Mouse (Mus musculus) embryo, embryonic 10.5 days (tissue): ENCODE measurements around the gene Ankrd35.
"Not testable (repeated sequence)": the region's sequence is repeated elsewhere in the genome, so short reads cannot be mapped to it uniquely, and the experiment has no call there.

Experiments
- DNase-seq: peaks from one replicate; pipeline ENCODE4 v3.0.0-alpha.2; 2015; ENCODE audit warnings: low spot score

The Ankrd35 gene

DNA sequence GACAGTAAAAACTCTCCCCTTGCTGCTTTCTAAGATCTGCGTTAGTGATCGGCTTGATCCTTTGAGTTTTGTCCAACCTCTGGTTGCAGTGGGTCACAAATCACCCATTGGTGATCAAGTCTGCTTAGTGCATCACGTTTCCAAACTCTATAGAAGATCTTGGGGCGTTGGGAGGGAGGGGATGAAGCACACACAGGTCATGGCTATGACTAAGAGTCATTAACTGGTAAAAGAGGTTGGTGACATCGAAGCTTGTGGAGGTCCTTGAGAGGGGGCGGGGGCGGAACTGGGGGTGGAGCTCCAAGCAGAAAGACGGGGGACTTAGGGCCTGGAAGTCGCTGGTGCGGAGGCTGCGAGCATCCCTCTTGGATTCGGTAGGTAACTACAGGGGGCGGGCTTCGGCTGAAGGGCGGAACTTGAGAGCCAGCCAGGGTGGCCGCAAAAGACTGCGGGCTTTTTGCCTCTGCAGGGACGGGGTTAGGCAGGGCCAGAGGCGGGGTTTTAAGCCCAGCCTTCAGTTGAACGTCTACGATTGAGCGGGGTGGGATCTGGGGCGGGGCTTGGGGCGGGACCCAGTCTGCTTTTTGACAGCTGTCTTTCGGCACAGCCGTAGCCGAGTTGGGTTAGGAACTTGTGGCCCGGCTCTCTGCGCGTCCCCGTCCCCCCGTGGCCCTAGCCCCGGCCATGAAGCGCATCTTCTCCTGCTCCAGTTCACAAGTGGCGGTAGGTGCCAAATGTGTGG, at the start of gene Ankrd35:
Ankrd35 (plus strand) TSS at position 405 of the 742 bp plus-strand sequence.
- peak; percentile 92 for DNase-seq

DNA sequence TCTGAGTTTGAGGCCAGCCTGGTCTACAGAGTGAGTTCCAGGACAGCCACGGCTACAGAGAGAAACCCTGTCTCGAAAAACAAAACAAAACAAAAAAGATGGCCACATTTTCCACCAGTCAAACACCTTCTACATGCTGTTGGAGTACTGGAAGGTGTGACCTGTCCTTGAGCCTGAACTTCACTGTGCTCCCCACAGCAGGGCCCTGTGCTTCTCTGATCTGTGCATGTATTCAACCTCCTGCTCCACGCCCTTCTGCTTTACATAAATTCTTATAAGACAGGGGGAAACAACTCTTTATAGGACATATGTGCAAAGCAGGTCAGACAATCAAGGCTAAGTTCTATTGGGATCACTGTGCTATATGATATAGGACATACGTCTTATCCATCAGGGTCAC, 46.7 kb upstream of the Ankrd35 start:
- no peak for DNase-seq

DNA sequence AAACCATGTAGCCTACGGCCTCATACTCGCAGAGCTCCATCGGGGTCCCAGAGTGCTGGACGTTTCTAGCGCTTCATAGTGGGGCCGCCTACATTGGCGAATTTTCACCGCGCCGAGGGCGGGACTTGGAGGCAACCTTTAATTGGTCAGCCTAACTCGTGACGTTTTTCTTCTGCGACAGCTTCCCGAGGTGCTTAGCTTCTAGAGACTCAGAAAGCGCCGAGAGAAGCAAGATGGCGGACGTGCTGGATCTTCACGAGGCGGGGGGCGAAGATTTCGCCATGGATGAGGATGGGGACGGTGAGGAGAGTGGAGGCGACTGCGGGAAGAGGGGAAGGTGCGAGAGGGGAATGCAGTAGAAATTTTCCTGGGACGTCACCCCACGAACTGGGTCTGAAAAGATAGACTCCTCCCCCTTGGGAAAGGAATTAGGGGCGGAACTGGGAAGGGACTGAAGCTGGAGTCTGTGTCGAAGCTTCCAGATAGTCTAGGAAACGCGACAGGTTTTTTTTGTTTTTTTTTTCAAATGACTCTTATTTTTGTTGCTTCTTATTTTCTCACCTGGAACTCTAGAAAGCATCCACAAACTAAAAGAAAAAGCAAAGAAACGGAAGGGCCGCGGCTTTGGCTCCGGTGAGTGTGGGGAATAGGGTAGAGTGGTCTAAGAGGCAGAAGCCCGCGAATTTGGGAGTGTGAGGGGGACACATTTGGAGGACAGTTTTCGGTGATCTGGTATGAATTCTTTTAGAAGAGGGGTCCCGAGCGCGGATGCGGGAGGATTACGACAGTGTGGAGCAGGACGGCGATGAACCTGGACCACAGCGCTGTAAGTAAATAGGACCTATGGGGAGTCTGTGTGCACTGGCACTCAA, 40.0 kb upstream of the Ankrd35 start, which contains the start of gene Rbm8a:
Rbm8a (plus strand) TSS at position 205 of the 872 bp plus-strand sequence.
- peak; percentile 100 for DNase-seq

DNA sequence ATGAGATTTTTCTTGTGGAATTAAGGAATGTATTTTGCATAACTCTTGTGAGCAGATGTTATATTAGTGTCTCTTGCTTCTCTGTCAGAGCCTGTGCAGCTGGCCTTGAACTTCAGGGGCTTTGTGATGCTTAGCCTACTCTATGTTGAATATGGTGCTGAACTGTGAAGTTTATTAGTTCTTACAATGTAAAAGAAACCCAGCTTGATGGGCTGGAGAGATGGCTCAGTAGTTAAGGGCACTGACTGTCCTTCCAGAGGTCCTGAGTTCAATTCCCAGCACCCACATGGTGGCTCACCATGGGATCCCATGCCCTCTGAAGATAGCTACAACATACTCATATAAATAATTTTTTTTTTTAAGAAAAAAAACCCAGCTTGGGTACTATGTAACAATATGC, 37.9 kb upstream of the Ankrd35 start:
- no peak for DNase-seq

DNA sequence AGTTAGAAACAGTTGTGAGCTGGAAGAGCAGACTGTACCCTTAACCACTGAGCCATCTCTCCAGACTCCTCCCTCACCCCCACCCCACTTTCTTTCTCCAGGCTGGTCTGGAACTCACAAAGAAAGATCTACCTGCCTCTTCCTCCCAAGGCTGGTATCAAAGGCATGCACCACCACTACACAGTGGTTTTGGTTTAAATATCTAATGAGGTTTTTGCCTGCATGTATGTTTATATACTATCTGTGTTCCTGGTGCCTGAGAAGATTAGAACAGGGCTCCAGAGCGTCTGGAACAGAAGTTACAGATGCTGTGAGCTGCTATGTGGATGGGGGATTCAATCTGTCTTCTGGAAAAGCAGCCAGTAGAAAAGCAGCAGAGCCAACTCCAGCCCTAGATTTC, 35.9 kb upstream of the Ankrd35 start:
- no peak for DNase-seq

DNA sequence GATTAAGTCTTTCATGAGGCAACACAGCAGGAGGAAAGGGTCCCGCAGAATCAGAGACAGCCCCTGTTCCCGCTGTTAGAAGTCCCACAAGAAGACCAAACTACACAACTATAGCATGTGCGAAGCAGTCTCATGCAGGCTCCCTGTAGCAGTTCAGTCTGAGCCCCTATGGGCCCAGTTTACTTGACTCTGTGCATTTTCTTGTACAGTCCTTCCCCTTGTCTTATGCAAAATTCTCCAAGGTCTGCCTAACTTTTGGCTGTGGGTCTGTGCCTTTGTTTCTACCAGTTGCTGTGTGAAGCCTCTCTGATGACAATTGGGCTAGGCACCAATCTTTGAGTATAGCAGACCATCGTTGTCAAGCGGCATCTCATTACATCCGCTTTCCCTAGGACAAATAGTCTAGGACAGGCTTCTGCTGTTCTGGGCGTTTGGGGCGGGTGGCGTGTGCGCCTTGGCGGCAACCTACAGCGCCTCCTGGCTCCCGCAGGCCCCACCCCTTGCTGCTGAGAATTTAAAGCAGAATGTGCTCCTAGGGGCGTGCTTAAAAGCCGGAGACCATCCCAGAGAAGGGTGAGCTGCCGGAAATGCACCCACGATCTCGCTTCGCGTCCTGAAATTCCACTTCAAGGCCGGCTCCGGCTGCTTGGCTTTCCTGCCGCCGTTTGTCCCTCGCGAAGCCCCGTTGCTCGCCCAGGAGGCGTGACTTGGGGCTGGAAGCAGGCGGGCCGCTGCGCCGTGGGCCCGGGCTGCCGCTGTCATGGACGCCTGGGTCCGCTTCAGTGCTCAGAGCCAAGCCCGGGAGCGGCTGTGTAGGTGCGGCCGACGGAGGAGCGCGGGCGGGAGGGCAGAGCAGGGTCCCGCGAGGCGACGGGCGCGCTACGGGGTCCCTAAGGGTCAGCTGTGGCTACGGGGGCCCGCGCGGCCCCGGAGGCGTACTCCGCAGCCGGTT, 34.7 kb upstream of the Ankrd35 start, which contains the start of the genes Pex11b and Gm42957:
Pex11b (plus strand) TSS at position 449 of the 952 bp plus-strand sequence.
Gm42957 (plus strand) TSS at position 547 of the 952 bp plus-strand sequence.
- DNase-seq = peak; percentile 86

DNA sequence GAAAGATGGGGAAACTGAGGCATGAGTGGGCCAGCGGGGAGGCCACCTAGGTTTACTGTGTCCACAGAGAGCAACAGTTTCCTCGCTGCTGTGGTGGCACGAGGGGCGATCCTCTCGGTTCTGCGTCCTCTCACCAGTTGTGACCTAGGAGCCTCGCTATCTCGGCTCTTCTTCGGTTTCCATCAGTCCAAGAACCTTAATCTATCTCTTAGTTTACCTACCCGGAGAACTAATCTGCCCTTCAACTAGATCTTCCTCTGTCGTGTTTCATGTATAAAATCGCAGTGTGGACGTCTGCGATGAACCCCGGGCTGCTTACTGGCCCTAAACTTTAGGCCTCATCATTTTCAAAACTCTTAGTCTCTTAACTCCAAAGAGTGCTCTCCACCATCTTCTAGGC, 34.0 kb upstream of the Ankrd35 start:
- DNase-seq = peak; percentile 22

DNA sequence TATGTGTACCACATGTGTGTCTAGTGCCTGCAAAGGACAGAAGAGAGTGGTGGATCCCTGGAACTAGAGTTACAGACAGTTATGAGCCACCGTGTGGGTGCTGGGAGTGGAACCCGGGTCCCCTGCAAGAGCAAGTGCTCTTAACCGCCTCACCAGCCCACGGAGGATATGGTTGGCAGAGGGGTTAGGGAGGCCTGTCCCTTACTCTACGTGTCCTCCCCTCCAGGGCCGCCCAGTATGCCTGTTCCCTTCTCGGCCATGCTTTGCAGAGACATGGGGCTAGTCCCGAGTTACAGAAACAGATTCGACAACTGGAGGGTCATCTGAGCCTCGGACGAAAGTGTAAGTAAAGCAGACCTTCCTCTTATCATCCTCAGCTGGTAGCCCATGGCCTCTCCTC, 33.5 kb upstream of the Ankrd35 start:
- no peak for DNase-seq

DNA sequence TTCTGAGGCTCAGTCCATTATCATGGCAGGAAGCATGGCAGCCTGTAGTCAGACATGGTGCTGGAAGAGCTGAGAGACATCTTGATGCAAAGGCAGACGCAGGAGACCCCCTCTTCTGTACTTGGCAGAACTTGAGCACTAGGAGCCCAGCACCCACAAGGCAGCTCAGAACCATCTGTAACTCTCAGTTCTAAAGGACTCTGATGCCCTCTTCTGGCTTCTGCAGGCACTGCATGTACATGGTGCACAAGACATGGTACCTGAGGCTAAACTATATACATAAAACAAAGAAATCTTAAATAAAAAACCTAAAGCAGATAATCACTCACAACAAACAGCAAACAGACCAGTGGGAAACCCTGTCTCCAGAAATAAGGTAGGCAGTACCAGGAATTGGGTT, 30.7 kb upstream of the Ankrd35 start:
- DNase-seq = peak; percentile 81

DNA sequence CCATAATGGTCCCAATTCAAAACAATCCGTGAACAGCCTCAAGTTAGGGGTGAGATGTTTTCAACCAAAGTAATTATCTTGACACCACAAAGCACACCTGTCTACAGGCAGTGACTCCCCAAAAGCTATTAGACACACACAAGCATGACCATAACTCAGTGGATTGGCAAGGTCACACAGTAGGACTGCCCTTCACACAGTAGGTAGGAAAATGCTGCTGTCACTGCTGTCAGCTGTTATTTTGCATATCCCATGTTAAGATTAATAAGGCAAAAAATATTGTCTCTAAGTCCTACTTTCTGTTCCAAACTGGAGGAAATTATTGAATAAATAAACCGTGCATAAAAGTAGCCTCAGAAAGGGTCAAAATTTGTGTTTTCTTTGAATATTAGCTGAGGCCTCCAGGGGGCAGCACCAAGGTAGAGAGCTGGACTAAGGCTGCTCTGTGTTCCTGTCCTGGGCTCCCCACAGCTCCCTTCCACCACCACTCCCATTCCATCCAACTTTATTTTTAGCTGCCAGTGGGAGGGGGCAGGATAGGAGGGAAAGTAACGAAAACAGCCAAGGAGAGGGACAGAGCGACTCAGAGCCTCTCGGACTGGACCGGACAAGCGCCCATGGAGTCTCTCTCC, 24.8 kb upstream of the Ankrd35 start, which contains the start of gene Itga10:
Itga10 (plus strand) TSS at position 567 of the 632 bp plus-strand sequence.
- peak; percentile 68 for DNase-seq

DNA sequence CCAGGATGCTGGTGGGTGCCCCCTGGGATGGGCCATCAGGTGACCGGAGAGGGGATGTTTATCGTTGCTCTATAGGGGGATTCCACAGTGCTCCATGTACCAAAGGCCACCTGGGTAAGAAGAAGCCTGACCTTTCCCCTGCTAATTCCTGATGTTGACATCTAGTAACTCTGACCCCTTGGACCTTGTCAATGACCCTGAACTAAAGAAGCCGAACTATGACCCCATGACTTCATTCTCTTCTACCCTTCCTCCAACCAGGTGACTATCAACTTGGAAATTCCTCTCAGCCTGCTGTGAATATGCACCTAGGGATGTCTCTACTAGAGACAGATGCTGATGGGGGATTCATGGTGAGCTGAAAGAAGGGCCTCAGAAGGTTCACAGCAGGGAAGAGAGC, 22.6 kb upstream of the Ankrd35 start:
- no peak for DNase-seq

DNA sequence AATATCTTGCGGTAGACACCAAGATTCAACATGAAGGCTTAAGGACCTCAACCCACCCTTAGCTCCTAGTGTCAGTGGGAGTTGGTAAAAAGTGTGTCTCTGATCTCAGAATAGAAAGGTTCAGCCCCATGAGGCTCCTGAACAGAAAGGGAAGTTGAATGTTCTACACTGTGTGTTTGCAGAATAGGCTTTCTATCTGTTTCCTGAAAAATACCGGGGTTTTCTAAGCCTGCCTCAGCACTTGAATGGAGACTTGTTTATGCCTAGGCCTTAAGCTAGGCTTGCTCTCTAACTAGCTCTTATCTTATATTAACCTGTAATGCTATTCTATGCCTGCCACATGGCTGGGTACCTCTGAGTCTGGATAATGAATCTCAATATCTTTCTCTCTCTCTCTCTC, 9.0 kb upstream of the Ankrd35 start:
- no peak for DNase-seq

DNA sequence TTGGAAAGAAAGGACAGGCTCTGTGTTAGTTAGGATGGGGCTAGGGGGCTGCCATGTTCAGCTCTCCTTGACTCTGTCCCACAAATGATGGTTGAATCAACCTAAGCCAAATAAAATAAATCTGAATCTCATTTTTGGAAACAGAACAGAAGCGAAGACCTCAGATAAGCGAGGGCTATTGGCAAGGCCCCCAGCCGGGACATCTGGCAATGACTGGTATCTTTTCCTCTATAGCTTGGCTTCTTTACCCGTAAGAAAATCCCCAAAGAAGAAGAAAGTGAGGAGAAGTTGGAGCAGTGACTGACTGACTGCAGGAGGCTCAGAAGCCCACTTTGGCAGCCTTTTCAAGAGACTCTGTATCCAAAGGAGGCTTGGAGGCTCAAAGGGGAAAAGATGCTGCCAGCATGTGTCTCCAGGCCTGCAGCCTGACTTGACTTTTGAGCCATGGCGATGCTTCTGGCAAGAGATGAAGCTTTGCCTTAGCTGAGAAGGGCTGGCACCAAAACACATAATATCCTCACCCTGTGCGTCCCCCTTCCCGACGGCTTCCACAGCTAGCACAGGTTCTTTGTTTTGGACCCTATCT, 7.1 kb upstream of the Ankrd35 start:
- no peak for DNase-seq

DNA sequence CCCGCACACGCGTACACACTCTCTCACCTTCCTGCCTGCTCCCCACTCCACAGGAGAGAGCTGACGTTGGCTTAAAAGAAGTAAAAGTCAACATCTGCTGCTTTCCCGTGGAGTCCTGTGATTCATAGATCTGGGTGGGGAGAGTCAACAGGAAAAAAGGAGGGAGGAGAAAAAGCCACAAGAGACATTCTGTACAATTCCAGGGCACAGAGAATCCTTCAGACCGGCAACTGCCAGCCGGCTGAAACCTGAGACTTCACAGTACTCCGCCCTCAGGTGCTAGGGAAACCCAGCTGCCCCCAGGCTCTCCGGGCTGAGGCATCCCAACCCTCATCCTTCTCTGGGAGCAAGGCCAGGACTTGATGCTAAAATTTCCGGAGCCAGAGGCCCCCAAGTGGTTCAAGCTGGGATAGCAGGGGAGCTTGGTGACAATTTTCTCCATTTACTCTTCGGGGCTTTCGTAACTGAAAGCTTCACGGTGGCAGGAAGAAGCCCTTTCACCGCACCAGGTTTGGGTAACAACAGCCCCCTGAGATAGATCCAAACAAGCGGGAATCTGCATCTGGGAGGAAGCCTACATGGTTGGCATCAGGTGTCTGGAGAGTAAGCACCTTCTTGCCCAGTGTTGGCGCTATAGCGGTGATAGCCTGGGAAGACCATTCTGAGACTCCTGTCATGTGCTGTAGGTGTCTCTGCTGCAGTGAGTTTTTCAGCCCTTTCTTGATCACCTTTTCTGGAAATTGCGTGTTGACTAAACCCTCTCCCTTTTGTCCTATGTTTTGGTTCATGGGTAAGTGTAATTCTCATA, 6.3 kb upstream of the Ankrd35 start:
- peak; percentile 94 for DNase-seq

DNA sequence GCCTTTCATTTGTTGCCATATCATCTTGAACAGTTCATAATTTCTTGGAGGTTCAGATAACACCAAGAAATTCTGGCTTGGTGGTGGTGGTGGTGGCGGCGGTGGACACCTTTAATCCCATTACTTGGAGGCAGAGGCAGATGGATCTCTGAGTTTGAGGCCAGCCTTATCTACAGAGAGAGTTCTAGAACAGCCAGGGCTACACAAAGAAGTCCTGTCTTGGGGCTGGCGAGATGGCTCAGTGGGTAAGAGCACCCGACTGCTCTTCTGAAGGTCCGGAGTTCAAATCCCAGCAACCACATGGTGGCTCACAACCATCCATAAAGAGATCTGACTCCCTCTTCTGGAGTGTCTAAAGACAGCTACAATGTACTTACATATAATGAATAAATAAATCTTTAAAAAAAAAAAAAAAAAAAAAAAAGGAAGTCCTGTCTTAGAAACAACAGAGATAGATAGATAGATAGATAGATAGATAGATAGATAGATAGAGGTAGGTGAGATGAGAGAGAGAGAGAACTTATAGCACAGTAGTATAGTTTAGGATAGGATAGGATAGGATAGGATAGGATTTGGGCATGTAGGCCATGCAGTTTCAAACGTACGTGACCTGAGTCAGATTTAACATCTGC, 4.1 kb upstream of the Ankrd35 start:
- DNase-seq = not testable (repeated sequence)

DNA sequence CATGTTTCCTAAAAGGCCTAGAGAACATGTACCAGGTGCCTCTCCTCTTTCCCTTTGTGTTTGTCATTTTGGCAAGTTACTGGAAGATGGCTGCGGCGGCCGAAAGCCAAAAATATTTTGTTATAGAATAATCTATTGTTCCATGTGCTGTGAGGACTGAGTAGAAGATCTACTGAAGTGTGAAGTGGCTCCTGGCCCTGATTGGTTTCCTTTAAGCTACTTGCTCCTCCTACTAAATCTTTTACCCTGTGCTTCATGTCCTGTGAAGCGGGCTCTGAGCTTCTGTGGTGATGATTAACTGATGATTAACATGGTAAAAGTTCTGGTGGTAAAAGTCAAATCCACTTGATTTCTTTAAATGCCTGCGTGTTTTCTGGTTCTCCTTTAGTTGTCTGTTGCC, 3.0 kb upstream of the Ankrd35 start:
- no peak for DNase-seq

DNA sequence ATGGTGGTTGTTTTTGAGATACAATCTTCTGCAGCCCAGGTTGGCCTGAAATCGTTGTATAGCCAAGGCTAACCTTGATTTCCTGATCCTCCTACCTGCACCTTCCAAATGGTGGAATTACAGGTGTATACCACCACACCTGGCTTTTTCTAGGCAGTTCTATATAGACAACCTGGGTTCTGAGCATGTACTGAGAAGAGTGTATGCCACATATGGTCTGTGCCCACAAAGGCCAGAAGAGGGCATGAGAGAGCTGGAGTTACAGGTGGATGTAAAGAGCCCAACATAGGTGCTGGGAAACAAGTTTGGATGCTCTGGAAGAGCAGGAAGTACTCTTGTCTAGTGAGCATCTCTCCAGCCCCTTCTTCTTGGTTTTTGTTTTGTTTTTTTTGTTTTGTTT, 2.6 kb upstream of the Ankrd35 start:
- DNase-seq = peak; percentile 39

DNA sequence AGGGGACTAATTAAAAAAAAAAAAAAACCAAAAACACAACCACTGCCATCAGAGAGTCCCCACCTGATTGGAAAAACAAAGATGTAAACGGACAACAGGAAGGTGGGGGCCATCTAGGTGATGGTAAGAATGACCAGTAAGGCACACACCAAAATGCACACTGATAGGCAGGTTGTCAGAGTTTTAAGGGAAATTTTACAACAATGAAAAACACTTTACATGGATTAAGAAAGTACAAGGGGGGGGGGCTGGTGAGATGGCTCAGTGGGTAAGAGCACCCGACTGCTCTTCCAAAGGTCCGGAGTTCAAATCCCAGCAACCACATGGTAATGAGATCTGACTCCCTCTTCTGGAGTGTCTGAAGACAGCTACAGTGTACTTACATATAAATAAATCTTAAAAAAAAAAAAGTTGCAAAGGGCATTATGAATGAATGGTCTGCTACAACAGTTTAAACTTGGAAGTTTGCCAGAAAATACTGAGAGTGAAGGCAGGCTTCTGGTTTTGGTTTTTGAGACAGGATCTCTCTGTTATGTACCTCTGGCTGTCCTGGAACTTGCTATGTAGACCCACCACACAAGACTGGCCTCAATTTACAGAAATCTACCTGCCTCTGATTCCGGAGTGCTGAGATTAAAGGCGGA, 1.4 kb upstream of the Ankrd35 start:
- no peak for DNase-seq

DNA sequence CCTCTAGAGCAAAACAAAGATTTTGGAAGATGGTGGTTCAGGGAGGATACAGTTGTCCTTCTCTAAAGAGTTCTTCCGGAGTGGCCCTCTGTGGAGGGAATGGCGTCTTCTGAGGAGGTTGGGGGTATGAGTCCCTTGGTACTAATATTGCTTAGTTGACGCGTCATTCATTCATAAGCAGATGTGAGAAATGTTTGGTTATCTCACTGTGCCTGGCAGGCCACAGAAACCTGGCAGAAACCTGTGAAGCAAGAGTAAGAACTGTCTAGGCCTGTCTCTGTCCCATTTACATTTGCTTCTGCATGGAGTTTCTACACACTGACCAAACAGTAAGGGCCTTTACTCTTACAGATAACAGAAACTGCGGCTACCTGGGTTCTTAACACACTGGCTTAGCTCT, 1.6 kb downstream of the Ankrd35 start:
- DNase-seq = no peak
